Mouse (Mus musculus) lung, adult 2 months (tissue): ENCODE results near the gene Pbx3.

Source experiments
- CTCF ChIP-seq: fragments of 200-500 bp; IDR thresholded peaks from 2 replicates; pipeline ENCODE4 v1.5.1; 2011; ENCODE audit warnings: mild to moderate bottlenecking, low read length, control low read depth; ENCODE audit not compliant: insufficient read depth
- POLR2A ChIP-seq: fragments of 200-500 bp; IDR thresholded peaks from 2 replicates; pipeline ENCODE4 v1.6.1; 2011; ENCODE audit warnings: low read depth, mild to moderate bottlenecking, control low read depth, low read length, borderline replicate concordance; ENCODE audit errors: extremely low read depth

GRCm38 (mm10) chr2:34129674-34130267 is 243.2 kb downstream of the Pbx3 start:
- no peak for TF ChIP-seq CTCF
- no peak for TF ChIP-seq POLR2A
